Mouse (Mus musculus) embryonic fibroblast, embryonic 13.5 days (primary cell): ENCODE results near the gene Bfsp2. TPM values are rescaled to one million over a fixed set of nuclear protein-coding genes. Genes with fewer than 3 reads are reported as not detected.

ENCODE experiments used
- H3K27ac ChIP-seq: 2 replicates; pipeline ENCODE4 v1.5.1; 2012; ENCODE audit warnings: low read length, control low read depth, inconsistent platforms; ENCODE audit not compliant: insufficient read depth
- H3K4me1 ChIP-seq: 2 replicates; pipeline ENCODE4 v1.6.1; 2011; ENCODE audit warnings: low read length; ENCODE audit not compliant: control insufficient read depth, insufficient read depth
- H3K4me3 ChIP-seq: 2 replicates; pipeline ENCODE4 v1.5.1; 2011; ENCODE audit warnings: mild to moderate bottlenecking, control low read depth, low read length; ENCODE audit not compliant: insufficient read depth
- CTCF ChIP-seq: IDR thresholded peaks from 2 replicates; pipeline ENCODE4 v1.5.1; 2011; ENCODE audit warnings: mild to moderate bottlenecking, control low read depth, low read length, moderate library complexity, borderline replicate concordance; ENCODE audit not compliant: insufficient read depth
- POLR2A ChIP-seq: IDR thresholded peaks from 2 replicates; pipeline ENCODE4 v1.6.1; 2011; ENCODE audit warnings: low read depth, mild to moderate bottlenecking, control low read depth, low read length, moderate library complexity
- polyA plus RNA-seq: library from polyadenylated mRNA; stranded (reverse); fragments of >200 nt; gene quantifications from 2 replicates; pipeline ENCODE4 v1.2.4, GENCODE M21; 2011; ENCODE audit warnings: low read depth; ENCODE audit not compliant: missing spikeins, insufficient read length

Bfsp2 gene
- polyA plus RNA-seq, 1 experiment, result not detected

- Histone ChIP-seq H3K27ac (no peak overlapping the region), H3K4me3 (no peak overlapping the region), H3K4me1 (no peaks in the 10 kb centered on the region; the same call in 1 of the 2 replicates)
- TF ChIP-seq CTCF (no peak), POLR2A (no peak)
Measured at GRCm38 (mm10) chr9:103503586-103504298, 23.5 kb upstream of the Bfsp2 start.

GRCm38 (mm10) chr9:103502655-103503054 lies 22.4 kb upstream of the Bfsp2 start:
- TF ChIP-seq POLR2A (no peak), CTCF (no peak)
- Histone ChIP-seq H3K27ac (no peak overlapping the region), H3K4me3 (no peak overlapping the region), H3K4me1 (no peaks in the 10 kb centered on the region; the same call in 1 of the 2 replicates)

- Histone ChIP-seq H3K27ac (no peak overlapping the region), H3K4me3 (no peak overlapping the region), H3K4me1 (no peaks in the 10 kb centered on the region; the same call in 1 of the 2 replicates)
- no peak for TF ChIP-seq POLR2A
- TF ChIP-seq CTCF, result no peak
Measured at GRCm38 (mm10) chr9:103501861-103502364, 21.7 kb upstream of the Bfsp2 start.

GRCm38 (mm10) chr9:103499366-103499765 lies 19.1 kb upstream of the Bfsp2 start:
- TF ChIP-seq POLR2A (no peak), CTCF (no peak)
- Histone ChIP-seq H3K27ac (no peak overlapping the region), H3K4me3 (no peak overlapping the region), H3K4me1 (no peaks in the 10 kb centered on the region; the same call in 1 of the 2 replicates)

GRCm38 (mm10) chr9:103498699-103499098 lies 18.5 kb upstream of the Bfsp2 start:
- no peak overlapping the region for H3K27ac ChIP-seq
- no peak overlapping the region for H3K4me3 ChIP-seq
- H3K4me1 ChIP-seq, result no peaks in the 10 kb centered on the region
- TF ChIP-seq POLR2A (no peak), CTCF (no peak)

- no peak overlapping the region for H3K4me3 ChIP-seq
- no peak overlapping the region for H3K27ac ChIP-seq
- no peaks in the 10 kb centered on the region for H3K4me1 ChIP-seq
- TF ChIP-seq CTCF, result no peak
- no peak for TF ChIP-seq POLR2A
Measured at GRCm38 (mm10) chr9:103495391-103495790, 15.2 kb upstream of the Bfsp2 start.

- TF ChIP-seq POLR2A, result no peak
- TF ChIP-seq CTCF, result peak; percentile 98
- no peaks in the 10 kb centered on the region for H3K4me1 ChIP-seq
- no peak overlapping the region for H3K27ac ChIP-seq
- H3K4me3 ChIP-seq, result no peak overlapping the region
Measured at GRCm38 (mm10) chr9:103494346-103495020, 14.3 kb upstream of the Bfsp2 start.

GRCm38 (mm10) chr9:103491985-103492384 lies 11.8 kb upstream of the Bfsp2 start:
- H3K4me1 ChIP-seq, result no peaks in the 10 kb centered on the region
- H3K4me3 ChIP-seq, result no peak overlapping the region
- no peak overlapping the region for H3K27ac ChIP-seq
- TF ChIP-seq POLR2A, result no peak
- TF ChIP-seq CTCF, result no peak

- no peak overlapping the region for H3K27ac ChIP-seq
- no peak overlapping the region for H3K4me3 ChIP-seq
- peak; percentile 79 for TF ChIP-seq CTCF
- no peak for TF ChIP-seq POLR2A
- no peaks in the 10 kb centered on the region for H3K4me1 ChIP-seq
Measured at GRCm38 (mm10) chr9:103490439-103490838, 10.2 kb upstream of the Bfsp2 start.

- TF ChIP-seq POLR2A, result no peak
- no peak for TF ChIP-seq CTCF
- Histone ChIP-seq H3K27ac (no peak overlapping the region), H3K4me3 (no peak overlapping the region), H3K4me1 (no peaks in the 10 kb centered on the region)
Measured at GRCm38 (mm10) chr9:103489883-103490282, 9.7 kb upstream of the Bfsp2 start.
